Mouse (Mus musculus) gastrocnemius, adult 8-10 months (tissue): ENCODE measurements around the gene Clec11a. TPM values are rescaled to one million over a fixed set of nuclear protein-coding genes. Genes with fewer than 3 reads are reported as not detected.

Experiments used
- DNase-seq, 2 experiments: peaks; one replicate each; pipeline ENCODE4 v3.0.0; 2022; ENCODE audit warnings: low spot score in 2 of 2
- total RNA-seq, 4 experiments: library from RNA; stranded (reverse); gene quantifications; 2 replicates each; pipeline ENCODE4 v1.2.4; 2022

Gene Clec11a
- total RNA-seq, 4 experiments from 2014 or later: 0.53 to 1.3 (median 0.99) TPM

DNA sequence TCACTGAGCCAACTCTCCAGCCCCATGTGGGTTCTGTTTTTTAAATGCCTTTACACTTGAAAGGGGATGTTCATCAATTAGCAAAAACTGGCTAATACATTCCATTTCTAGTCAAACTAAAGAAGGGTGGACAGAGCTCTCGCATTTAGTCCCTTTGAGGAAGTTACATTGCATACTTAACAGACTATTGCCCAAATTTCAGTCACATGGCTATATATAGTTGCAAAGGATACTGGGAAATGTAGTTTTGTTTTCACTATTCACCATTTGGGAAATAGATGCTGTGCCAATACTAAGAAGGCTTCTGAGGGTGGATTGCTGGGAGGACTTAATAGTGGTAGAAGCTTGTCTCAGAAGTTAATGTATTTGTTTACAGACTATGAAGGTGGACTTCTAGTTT is 25.7 kb downstream of the Clec11a start:
- DNase-seq: no peak

GRCm38 (mm10) chr7:44277250-44277622 is 29.5 kb downstream of the Clec11a start:
- no peak for DNase-seq

DNA sequence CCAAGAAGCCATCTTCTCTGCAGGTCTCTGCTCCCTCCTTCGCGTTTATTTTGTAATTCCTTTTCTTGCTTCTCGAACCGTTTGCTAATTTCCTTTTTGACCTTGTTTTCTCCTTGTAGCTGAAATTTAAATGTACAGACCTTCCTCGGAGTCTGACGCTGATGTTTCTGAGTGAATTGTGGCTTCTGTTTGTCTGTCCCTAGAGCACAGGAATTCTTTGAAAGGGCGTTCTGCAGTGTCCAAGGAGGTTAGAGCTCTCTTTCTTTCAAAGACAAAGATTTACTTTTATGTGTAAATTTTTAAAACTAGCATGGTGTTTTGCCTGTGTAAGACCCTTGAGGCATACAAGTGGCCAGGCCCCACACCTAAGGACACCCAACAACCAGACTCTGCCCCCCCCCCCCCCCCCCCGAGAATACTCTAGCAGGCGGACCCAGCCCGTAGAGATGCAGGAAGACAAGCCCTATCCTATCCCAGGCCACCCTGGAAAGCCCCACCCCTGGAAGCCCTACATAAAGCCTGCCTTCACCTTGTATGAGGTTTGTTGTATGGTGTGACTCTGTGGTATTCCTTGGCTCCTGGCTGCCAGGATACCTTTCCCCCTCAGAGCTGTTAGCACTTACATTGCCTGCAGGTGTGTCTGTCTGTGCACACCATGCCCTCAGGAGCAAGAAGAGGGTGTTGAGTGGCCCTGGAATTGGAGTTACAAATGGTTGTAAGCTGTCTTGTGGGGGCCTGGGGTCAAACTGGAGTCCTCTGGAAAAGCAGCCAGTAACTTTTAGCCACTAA is 30.0 kb downstream of the Clec11a start:
- DNase-seq: no peak

DNA sequence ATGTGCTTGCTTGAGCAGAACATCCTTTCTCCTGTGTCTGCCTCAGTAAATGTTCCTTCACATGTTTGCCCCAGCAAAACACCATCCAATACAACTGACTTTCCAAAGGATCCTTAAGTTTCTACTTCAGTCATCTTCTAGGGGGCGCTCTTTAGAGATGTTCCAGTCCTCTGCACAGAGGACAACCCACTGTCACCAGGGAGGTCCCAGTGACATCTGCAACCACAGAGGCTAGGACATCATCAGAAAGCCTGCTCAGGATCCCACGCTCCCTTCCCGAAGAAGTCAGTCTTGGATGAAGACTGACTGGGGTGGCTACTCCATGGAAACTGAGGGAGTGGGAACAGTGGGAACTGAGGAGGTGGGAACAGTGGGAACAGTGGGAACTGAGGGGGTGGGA is 31.2 kb downstream of the Clec11a start:
- DNase-seq: no peak

DNA sequence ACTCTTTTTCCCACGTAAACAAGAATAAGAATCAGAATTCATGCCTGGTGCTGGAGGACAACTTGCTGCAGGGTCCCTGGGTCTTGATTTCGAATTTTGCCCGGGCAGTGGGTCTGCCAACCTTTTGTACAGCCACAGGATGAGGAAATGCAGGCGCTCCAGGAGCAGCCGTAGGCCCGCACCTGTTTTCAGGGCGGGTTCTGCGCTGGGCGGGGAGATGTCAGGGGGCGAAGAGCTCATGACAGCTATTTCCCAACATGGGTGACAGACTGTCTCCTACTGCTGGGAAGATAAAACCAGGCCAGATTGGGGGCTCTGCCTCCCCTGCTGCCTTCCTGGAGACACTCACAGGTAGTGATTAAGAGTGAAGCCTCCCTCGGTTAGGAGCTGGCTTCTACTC is 32.6 kb downstream of the Clec11a start:
- no peak for DNase-seq

GRCm38 (mm10) chr7:44273446-44273845 is 33.3 kb downstream of the Clec11a start:
- no peak for DNase-seq

- DNase-seq: no peak
Observed at GRCm38 (mm10) chr7:44272546-44272945, 34.2 kb downstream of the Clec11a start.

- no peak for DNase-seq
Observed at GRCm38 (mm10) chr7:44271309-44271708, 35.4 kb downstream of the Clec11a start.

DNA sequence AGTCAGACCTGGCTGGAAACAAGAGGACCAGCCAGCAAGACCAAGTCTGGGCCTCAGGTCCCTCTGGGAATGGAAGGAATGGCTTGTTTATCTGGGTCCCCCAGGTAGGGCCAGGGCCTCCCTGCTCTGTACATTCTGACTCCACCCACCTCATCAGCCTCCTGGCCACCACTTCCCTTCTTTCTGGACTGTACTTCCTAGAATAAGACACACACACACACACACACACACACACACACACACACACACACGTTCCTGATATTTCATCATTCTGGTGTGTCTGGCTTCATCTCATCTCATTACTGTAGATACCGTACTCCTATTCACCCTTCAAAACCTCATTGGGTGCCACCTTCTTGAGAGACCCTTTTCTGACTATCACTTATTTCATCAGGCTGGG is 37.3 kb downstream of the Clec11a start:
- no peak for DNase-seq

DNA sequence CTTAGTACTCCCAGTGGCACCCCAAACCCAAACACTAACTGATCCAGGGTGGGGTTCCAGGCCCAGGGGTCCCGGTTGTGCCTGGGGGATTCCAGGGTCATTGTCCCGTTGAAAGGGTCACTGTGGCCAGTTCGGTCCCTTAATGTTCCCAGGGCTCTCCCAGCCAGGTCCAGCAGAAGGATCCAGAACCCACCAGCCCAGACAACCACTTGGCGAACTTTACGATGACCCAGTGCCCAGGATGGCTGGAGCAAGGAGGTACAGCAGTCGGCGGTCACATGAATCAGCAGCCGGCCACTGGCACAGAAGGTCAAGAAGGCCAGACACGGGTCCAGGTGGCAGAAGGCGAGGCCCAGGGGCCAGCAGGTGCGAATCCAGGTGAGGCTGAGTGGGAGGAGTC is 38.6 kb downstream of the Clec11a start:
- no peak for DNase-seq

DNA sequence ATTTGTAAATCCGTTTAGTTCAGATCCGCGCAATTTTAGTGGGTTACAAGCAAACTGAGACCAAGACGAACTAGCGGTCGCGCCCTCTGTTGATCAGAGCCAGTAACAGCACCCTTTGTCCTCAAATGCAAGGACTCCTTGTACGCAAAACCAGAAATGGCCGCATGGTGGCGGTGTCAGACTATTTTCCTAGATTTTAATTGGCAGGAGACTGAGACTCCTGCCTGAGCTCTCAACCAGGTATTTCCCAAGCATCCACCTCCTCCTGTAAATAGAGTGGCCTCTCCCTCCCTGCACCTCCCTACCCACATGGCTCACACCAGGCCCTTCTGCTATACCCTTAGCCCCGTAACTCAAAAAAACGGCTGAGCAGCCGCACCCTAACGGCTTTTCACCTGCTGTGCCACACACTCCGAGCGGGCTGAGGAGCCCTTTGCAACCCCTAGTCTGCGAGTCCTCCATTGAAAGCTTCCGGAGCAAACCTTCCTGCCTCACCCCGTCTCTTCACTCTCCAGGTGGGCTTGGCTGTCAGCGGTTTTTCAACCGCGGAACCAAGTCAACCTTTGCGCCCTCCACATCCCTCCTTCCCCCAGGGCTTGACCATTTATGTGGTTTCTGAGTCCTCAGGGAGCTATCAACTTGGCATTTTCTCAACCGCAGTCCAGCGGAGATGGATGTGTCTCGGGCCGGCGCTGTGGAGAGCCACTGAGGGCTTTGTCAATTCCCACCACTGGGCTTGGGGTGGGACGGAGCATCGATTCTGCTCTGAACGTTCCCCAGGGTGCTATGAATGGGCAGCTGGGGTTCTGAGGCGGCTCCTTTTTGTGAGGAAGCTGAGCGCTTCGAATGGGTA is 43.7 kb downstream of the Clec11a start:
- peak; percentile 87 for DNase-seq

GRCm38 (mm10) chr7:44261147-44261546 is 45.6 kb downstream of the Clec11a start, which contains the start of gene Gm15517:
Gm15517 (plus strand) TSS chr7:44261447.
- DNase-seq: no peak

DNA sequence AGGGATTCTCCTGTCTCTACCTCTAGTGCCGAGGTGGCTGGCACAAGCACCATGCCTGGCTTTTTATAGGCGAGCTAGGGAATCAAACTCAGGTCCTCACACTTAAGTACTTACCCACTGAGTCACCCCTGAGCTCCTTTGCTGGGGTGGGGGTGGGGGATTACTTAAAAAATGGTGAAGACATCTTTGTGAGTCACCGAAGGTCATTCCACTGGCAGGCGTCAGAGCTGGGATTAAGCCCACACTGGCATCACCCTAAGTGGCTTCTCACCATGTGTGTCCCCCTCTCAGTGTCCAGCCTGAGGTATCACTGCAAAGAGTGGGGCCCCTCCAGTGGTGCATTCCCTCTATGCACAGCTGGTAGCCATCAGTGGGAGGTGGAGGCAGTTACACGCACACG is 46.3 kb downstream of the Clec11a start:
- DNase-seq: no peak

- DNase-seq: no peak
Observed at GRCm38 (mm10) chr7:44257278-44257677, 49.4 kb downstream of the Clec11a start, which contains the start of gene Acp4. Acp4 (minus strand) TSS chr7:44257378.

DNA sequence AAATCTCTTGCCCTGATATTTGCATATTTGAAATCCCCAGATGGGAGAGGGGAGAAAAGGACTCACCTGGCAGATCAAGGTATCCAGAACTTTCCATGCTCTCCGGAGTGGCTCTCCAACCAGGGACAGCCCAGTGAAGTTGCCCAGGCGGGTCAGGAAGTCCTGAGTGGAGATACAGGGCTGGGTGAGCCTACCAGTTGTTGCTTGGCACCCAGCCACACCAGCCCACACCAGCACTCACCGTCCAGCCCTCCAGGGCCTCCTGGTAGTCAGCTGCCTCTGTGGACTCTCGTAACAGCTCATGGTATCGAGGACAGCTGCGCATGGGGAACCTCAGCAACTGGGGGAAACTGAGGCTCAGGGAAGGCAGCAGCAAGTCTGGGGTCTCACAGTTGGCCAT is 51.8 kb downstream of the Clec11a start:
- no peak for DNase-seq

DNA sequence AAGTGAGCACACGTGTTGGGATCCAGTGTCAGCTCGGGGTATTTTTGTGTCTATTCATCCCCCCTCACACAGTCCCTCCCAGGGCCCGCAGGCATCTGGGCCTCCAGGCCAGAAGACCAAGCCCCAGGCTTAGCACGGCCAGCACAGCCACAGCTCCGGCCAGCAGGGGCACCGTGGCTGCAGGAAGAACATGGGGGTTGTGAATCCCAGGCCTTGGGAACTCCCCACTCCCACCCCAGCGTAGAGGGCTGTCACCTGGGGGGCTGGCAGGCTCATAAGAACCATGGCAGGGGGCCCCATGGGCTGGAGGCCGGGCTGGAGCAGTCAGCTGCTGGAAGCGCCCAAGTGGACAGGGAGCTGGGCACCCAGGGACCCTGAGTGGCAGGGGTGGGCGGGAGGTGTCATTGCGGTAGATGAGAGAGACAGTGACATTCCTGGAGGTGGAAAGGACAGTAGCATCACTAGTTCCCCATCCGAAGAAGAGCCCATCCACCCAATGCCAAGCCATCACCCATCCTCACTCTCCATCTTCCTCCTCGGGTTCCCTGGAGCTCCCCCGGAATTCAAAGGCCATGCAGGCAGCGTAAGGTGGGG is 53.6 kb downstream of the Clec11a start:
- DNase-seq: no peak

Other genes with a start within 250 kb of the Clec11a start
- not detected for gene Klk1b21, start 204.6 kb downstream of the Clec11a start, total RNA-seq
- gene Klk1b22, start 194.2 kb downstream of the Clec11a start, total RNA-seq: not detected
- gene Klk1b16, start 170.1 kb downstream of the Clec11a start, total RNA-seq: not detected
- not detected for gene Klk1b24, start 118.7 kb downstream of the Clec11a start, total RNA-seq
- gene Klk1b3, start 108.7 kb downstream of the Clec11a start, total RNA-seq: not detected
- gene Klk1b4, start 99.5 kb downstream of the Clec11a start, total RNA-seq: not detected
- not detected for gene Klk1b5, start 91.0 kb downstream of the Clec11a start, total RNA-seq
- under 1 TPM in 2 of 4 experiments, not detected in 2; 0.31 to 0.72 TPM for gene Klk1, start 81.5 kb downstream of the Clec11a start, total RNA-seq
- not detected for gene Gm36864, start 70.7 kb downstream of the Clec11a start, total RNA-seq
- not detected for gene 1700028J19Rik, start 60.2 kb downstream of the Clec11a start, total RNA-seq
- 1 to 10 TPM; 5.1 to 9.2 (median 6.6) TPM for gene 2410002F23Rik, start 60.2 kb downstream of the Clec11a start, total RNA-seq
- not detected for gene Acp4, start 49.5 kb downstream of the Clec11a start, total RNA-seq
- not detected for gene Gm15517, start 45.5 kb downstream of the Clec11a start, total RNA-seq
- gene Shank1, start 3.4 kb upstream of the Clec11a start, total RNA-seq: under 1 TPM; 0.17 to 0.43 (median 0.34) TPM
- gene Syt3, start 77.2 kb upstream of the Clec11a start, total RNA-seq: 1 to 10 TPM; 3.2 to 7.0 (median 5.2) TPM
- not detected for gene 1700008O03Rik, start 78.9 kb upstream of the Clec11a start, total RNA-seq
- gene Lrrc4b, start 122.1 kb upstream of the Clec11a start, total RNA-seq: under 1 TPM; 0.10 to 0.27 (median 0.11) TPM
- gene Aspdh, start 158.5 kb upstream of the Clec11a start, total RNA-seq: under 1 TPM in 1 of 4 experiments, not detected in 3; 0.29 TPM
- 10 to 100 TPM; 48.9 to 66.1 (median 56.3) TPM for gene Josd2, start 161.1 kb upstream of the Clec11a start, total RNA-seq
- 10 to 100 TPM; 48.6 to 53.7 (median 51.8) TPM for gene Emc10, start 189.6 kb upstream of the Clec11a start, total RNA-seq
- gene Fam71e1, start 189.7 kb upstream of the Clec11a start, total RNA-seq: 1 to 10 TPM; 3.4 to 5.4 (median 4.4) TPM
- gene Mybpc2, start 217.8 kb upstream of the Clec11a start, total RNA-seq: 1,000 to 10,000 TPM; 5,017 to 5,674 (median 5,484) TPM
- not detected for gene Spib, start 225.2 kb upstream of the Clec11a start, total RNA-seq
- gene Pold1, start 241.9 kb upstream of the Clec11a start, total RNA-seq: 1 to 10 TPM; 4.6 to 5.9 (median 5.4) TPM
- gene Nr1h2, start 247.0 kb upstream of the Clec11a start, total RNA-seq: 10 to 100 TPM; 38.0 to 45.8 (median 40.1) TPM